Mouse (Mus musculus) liver, postnatal 0 days (tissue): ENCODE data around the gene Dnaic2. TPM values are rescaled to one million over a fixed set of nuclear protein-coding genes. Genes with fewer than 3 reads are reported as not detected.

Experiments
- ATAC-seq: fragments of 200-750 bp; cut with Nextera tagmentation; 2 replicates; pipeline ENCODE4 v1.8.0; 2017; ENCODE audit warnings: mild to moderate bottlenecking, moderate library complexity
- DNase-seq: peaks from one replicate; pipeline ENCODE4 v3.0.0-alpha.2; 2016
- H3K27ac ChIP-seq: fragments of 300-500 bp; sonication (generic); 2 replicates; pipeline ENCODE4 v1.5.1; 2014; ENCODE audit warnings: antibody characterized with exemption, moderate library complexity, mild to moderate bottlenecking, low read depth
- H3K27me3 ChIP-seq: fragments of 300-500 bp; sonication (generic); 2 replicates; pipeline ENCODE4 v1.6.1; 2014; ENCODE audit warnings: low read length, control low read depth, mixed read lengths; ENCODE audit not compliant: insufficient read depth
- H3K36me3 ChIP-seq: fragments of 300-500 bp; sonication (generic); replicated peaks from 2 replicates; pipeline ENCODE4 v1.6.1; 2014; ENCODE audit warnings: mild to moderate bottlenecking, control low read depth, low read length, moderate library complexity, mixed read lengths; ENCODE audit not compliant: insufficient read depth
- H3K4me1 ChIP-seq: fragments of 300-500 bp; sonication (generic); 2 replicates; pipeline ENCODE4 v1.6.1; 2014; ENCODE audit warnings: antibody characterized with exemption, mild to moderate bottlenecking, control low read depth; ENCODE audit not compliant: insufficient read depth
- H3K4me2 ChIP-seq: fragments of 300-500 bp; sonication (generic); 2 replicates; pipeline ENCODE4 v1.6.1; 2014; ENCODE audit warnings: low read depth, mild to moderate bottlenecking, low read length, moderate library complexity, mixed read lengths
- H3K4me3 ChIP-seq: fragments of 300-500 bp; sonication (generic); 2 replicates; pipeline ENCODE4 v1.5.1; 2014; ENCODE audit warnings: low read depth, low read length
- H3K9ac ChIP-seq: fragments of 300-500 bp; sonication (generic); replicated peaks from 2 replicates; pipeline ENCODE4 v1.6.1; 2014; ENCODE audit warnings: mild to moderate bottlenecking, moderate library complexity
- H3K9me3 ChIP-seq: fragments of 300-500 bp; sonication (generic); 2 replicates; pipeline ENCODE4 v1.6.1; 2016; ENCODE audit warnings: mild to moderate bottlenecking, control low read depth, low read length, mixed read lengths
- CTCF ChIP-seq: sonication (generic); IDR thresholded peaks from 2 replicates; pipeline ENCODE4 v1.5.1; 2016; ENCODE audit warnings: antibody characterized with exemption, low read depth
- EP300 ChIP-seq: IDR thresholded peaks from 2 replicates; pipeline ENCODE4 v1.6.1; 2016; ENCODE audit warnings: antibody characterized with exemption, low read depth, mild to moderate bottlenecking
- WGBS: fragments of 180-500 bp; shearing (Covaris S2); extraction: QIAGEN DNeasy Blood & Tissue Kit; methylation state at CpG from one replicate; pipeline ENCODE4 v1.1.7; 2014; ENCODE audit not compliant: insufficient replicate concordance; 5-methylcytosine and 5-hydroxymethylcytosine counted together
- polyA plus RNA-seq: library from polyadenylated mRNA; unstranded; fragments of >200 nt; fragmentation: Nextera tagmentation; extraction: Ambion mirVana; gene quantifications from 2 replicates; pipeline ENCODE4 v1.2.1, GENCODE M21; 2015

Gene Dnaic2
- polyA plus RNA-seq, 1 experiment from 2014 or later: 0.13 TPM

DNA sequence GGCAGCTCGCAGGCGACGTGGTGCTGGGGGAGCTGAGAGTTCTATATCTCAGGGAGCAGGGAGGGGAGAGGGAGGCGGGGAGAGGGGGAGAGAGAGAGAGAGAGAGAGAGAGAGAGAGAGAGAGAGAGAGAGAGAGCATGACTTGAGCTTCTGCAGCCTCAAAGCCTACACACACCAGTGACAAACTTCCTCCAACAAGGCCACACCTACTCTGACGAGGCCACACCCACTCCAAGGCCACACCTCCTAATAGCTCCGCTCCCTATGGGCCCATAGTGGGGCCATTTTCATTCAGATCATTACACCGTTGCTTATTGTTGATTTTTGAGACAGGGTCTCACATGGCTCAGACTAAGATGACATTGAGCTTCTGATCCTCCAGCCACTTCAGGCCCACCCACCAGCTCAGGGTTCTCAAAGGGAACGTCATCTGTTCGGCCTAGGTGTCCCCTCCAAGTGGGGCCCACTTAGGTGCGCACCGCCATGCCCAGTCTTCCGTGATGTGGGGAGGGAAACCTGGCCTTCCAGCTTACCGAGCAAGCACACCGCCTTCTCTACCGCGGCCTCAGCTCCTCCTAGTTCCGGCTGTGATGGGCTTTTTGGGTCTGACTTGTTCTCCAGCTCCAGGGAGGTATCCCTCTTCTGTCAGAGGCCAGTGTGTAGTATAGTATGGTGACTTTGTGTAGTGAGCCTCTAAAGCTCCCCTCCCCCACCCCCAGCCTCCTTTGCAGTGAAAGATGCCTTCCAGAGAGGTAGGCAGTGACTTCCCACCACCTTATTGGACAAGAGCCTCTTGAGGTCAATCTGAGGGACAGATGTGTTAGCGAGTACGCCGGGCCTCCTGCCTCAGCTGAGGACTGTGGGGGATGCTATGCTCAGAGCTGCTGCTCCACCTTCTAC, 43.2 kb upstream of the Dnaic2 start:
- no peaks in the 10 kb centered on the region for H3K27me3 ChIP-seq
- no peaks in the 10 kb centered on the region for H3K9me3 ChIP-seq
- no peak for TF ChIP-seq EP300
- peaks cover 43% of the 10 kb centered on the region for H3K4me1 ChIP-seq
- peak overlapping the region; percentile 57; the same call in 1 of the 2 replicates for H3K27ac ChIP-seq
- H3K4me3 ChIP-seq: no peak overlapping the region
- no peaks in the 10 kb centered on the region for H3K36me3 ChIP-seq
- DNase-seq (no peak), ATAC-seq (no peak)
- 65% methylated on average over 20 of the region's 20 CpGs for WGBS
- no peak overlapping the region for H3K9ac ChIP-seq
- no peak overlapping the region for H3K4me2 ChIP-seq

DNA sequence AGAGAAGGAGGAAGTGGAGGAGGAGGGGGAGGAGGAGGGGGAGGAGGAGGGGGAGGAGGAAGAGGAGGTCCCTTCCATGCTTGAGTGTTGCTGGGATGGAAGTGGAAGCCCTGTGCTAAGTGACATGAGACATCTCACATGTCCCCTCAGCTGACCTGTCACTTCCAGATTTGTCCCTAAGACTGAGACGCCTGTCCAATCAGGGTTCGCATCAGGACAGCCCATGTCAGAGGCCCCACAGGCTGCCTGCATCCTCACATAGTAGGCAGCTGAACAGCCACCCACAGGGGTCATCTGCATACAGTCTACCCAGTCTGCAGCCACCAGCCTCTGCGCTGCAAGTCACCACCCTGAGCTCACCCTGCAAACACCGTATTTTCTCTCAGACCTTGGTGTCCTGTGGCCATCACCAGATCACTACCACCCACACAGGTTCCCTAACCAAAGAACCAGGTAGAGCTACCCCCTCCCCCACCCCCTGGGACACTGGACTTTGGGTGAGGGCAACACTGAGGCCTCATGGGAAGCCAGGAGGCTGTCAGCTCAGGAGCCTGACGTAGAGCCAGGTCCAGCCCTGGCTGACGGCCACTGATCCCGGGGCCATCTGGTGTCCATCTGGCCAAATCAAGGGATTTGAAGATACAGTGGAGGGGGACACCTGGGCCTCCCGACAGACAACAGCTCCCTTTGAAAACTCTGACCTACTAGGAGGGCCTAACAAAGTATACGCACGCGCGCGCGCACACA, 42.4 kb upstream of the Dnaic2 start:
- Histone ChIP-seq H3K4me1 (peaks cover 37% of the 10 kb centered on the region), H3K4me2 (peak overlapping the region; percentile 32; the same call in 1 of the 2 replicates), H3K9me3 (no peaks in the 10 kb centered on the region), H3K27me3 (no peaks in the 10 kb centered on the region), H3K27ac (peak overlapping the region; percentile 71), H3K36me3 (no peaks in the 10 kb centered on the region), H3K4me3 (no peak overlapping the region), H3K9ac (no peak overlapping the region)
- DNase-seq: peak; percentile 81
- peak; percentile 84 for ATAC-seq
- TF ChIP-seq EP300 (no peak; the same call in 1 of the 2 replicates), CTCF (no peak)
- WGBS: 70% methylated on average over 14 of the region's 14 CpGs

DNA sequence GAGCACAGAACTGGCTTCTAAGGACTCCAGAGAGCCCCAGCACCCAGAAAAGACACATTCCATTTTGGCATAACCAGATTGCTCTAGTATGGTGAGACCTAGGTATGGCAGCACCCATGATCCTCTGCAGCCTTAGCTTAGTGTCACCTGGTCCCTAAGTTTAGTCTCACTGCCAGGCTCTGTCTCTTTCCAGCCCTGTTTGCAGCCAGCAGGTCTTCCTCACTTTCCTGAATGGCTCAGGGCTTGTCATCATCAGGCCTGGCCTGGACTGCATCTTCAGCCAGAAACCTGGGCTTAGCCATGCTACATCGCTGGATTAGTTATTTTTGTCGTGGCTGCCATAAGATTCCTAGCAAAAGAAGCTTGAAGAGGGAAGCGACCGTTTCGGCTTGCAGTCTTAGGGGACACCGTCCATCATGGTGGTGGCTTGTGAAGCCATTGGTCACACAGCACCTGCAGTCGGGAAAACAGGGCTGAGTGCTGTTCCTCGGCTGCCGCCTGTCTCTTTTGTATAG, 41.6 kb upstream of the Dnaic2 start:
- WGBS: 74% methylated on average over 9 of the region's 9 CpGs
- ATAC-seq (no peak), DNase-seq (no peak)
- no peak overlapping the region for H3K9ac ChIP-seq
- no peaks in the 10 kb centered on the region for H3K9me3 ChIP-seq
- H3K27me3 ChIP-seq: no peaks in the 10 kb centered on the region
- H3K4me1 ChIP-seq: peaks cover 30% of the 10 kb centered on the region
- H3K27ac ChIP-seq: peak overlapping the region; percentile 39; the same call in 1 of the 2 replicates
- H3K36me3 ChIP-seq: 0 out of 2 replicates have a peak, but pooled peaks cover 3% of the 10 kb centered on the region
- H3K4me3 ChIP-seq: no peak overlapping the region
- TF ChIP-seq CTCF: no peak
- TF ChIP-seq EP300: no peak
- no peak overlapping the region for H3K4me2 ChIP-seq

DNA sequence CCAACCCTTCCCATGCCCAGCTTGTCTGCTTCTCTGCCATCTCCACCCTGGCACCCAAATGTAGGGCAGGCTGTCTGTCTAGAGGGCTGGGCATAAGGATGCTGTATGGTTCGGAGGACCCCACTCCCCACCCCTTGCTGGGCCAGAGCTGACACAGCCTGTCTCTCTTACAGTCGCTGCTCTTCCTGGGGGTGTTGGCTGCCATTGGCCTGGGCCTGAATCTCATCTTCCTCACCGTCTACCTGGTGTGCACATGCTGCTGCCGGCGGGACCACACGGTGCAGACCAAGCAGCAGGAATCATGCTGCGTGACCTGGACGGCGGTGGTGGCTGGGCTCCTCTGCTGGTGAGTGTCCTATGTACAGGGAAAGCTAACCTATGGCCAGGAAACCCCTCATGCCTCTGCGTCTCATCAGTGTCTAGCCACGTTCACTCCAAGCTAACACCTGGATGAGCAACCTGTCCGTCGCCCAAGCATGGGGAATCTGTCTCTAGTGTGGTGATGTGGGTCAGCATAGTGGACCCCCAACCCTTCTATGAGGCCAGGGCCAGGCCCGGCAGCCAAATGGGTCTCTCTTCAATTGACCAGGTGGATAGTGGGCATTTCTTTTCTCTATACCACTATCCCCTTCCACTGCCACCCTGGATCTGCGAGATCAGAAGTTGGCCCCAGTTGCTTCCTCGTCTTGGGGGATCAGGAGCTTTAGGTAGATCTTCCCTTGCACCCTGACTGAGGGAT, 40.8 kb upstream of the Dnaic2 start:
- Histone ChIP-seq H3K9ac (no peak overlapping the region), H3K9me3 (no peaks in the 10 kb centered on the region), H3K4me2 (no peak overlapping the region), H3K27me3 (no peaks in the 10 kb centered on the region), H3K4me1 (peaks cover 24% of the 10 kb centered on the region), H3K27ac (no peak overlapping the region), H3K4me3 (no peak overlapping the region), H3K36me3 (0 out of 2 replicates have a peak, but pooled peaks cover 3% of the 10 kb centered on the region)
- DNase-seq: no peak
- no peak for TF ChIP-seq CTCF
- no peak for ATAC-seq
- WGBS: 79% methylated on average over 16 of the region's 16 CpGs

DNA sequence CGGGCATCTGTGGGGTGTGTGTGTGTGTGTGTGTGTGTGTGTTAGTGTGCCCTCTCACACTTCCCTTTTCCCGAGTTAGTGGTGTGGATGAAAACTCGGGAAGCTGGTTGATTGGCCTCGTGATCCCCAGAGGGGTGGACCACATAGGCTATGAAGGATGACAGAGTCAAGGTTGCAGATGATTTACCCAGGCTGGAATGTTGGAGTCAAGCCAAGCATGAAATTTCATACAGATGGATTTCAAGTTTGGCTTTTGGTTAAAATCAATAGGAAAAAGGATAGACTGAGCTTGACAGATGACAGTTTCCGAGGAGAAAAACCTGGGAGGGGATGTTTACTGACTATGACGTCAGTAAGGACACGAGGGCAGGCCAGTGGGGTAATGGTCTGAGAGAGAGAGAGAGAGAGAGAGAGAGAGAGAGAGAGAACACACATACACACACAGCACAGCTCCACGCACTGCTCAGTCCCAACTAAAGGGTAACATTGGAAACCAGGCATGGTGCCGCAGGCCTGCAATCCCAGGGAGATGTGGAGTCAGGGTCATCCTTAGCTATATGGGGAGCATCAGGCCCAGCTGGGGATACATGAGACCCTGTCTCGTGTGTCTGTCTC, 39.5 kb upstream of the Dnaic2 start:
- Histone ChIP-seq H3K27ac (peak overlapping the region; percentile 52), H3K4me2 (no peak overlapping the region), H3K9ac (no peak overlapping the region), H3K9me3 (no peaks in the 10 kb centered on the region), H3K27me3 (no peaks in the 10 kb centered on the region), H3K4me1 (peaks cover 24% of the 10 kb centered on the region), H3K4me3 (no peak overlapping the region), H3K36me3 (0 out of 2 replicates have a peak, but pooled peaks cover 3% of the 10 kb centered on the region)
- DNase-seq (no peak), ATAC-seq (peak; percentile 72)
- no peak for TF ChIP-seq CTCF
- no peak for TF ChIP-seq EP300
- 31% methylated on average over 9 of the region's 10 CpGs for WGBS
